Mouse (Mus musculus) monocyte, adult 5-6 weeks (primary cell): ENCODE results near the gene Kdm3a. TPM values are rescaled to one million over a fixed set of nuclear protein-coding genes. Genes with fewer than 3 reads are reported as not detected.

Experiments
- ATAC-seq: fragments of 153-309, 156-312 bp; replicated peaks from 2 replicates; pipeline ENCODE4 v1.8.0; 2017; ENCODE audit warnings: mild to moderate bottlenecking; ENCODE audit not compliant: low TSS enrichment, insufficient number of reproducible peaks, severe bottlenecking, poor library complexity, low FRiP score
- total RNA-seq: library from RNA; stranded (forward); fragments of 200-1000, 200-491, 200-594 nt; gene quantifications from 3 replicates; pipeline ENCODE4 v1.2.3, GENCODE M21; 2017

The Kdm3a gene
- total RNA-seq, 1 experiment from 2014 or later = 77.8 TPM

DNA sequence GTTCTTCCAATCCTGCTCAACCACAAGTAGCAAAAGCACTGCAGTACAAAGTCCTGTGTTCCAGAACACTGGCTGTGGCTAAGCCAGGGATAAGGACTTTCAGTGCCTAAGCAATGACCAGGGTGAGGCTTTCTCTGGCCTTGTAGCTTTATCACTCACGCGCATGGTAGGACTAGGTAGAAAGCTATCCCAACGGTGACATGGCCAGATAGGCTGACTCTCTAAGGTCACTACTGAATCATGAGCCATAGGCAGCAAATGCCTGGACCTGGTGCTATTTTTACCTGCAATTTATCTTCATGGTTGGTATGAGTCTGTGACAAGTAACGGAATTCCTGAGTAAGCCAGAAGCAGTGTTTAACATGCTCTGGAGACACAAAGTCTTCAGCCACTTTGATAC, 42.6 kb downstream of the Kdm3a start:
- no peak for ATAC-seq

- no peak for ATAC-seq
Observed at GRCm38 (mm10) chr6:71589401-71589800, 43.4 kb downstream of the Kdm3a start.

GRCm38 (mm10) chr6:71583198-71583597, 49.6 kb downstream of the Kdm3a start:
- no peak for ATAC-seq

DNA sequence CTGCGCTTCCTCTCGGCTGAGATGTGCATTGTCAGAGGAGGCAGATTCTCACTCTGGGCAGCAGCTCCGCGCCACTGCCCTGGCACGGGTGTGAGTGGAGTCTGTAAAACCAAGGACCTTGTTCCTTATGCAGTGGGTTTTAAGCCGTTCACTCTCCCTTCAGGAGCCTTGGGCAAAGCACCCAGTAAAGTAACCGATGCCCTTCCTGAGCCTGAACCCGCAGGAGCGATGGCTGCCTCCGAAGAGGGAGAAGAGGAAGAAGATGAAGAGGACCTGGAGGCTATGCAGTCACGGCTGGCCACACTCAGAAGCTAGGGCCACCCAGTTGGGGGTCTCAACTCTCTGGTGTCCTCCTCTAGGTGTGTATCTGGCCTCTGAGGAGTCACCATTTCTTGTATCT, 53.3 kb downstream of the Kdm3a start:
- no peak for ATAC-seq

- ATAC-seq = no peak
Observed at GRCm38 (mm10) chr6:71575359-71575758, 57.4 kb downstream of the Kdm3a start.

GRCm38 (mm10) chr6:71569025-71569424, 63.8 kb downstream of the Kdm3a start:
- ATAC-seq = no peak

DNA sequence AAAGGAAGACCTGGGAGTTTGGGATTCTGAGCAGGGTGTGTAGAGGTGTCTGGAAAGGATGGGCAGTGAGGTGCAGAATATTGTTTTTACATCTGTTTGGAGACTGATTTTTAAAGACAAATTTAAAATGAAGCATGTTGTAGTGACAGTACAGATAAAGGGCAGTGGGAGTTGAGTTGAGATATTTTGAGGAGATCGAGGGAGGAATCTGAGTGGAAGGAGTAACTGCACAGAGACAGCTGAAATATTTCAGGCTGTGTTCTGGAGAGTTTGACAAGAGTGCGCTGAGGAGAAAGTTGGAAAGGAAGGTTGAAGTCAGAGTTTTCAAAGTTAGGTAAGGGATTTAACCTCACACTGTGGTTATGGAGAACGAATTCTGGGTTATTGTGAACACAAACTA, 64.2 kb downstream of the Kdm3a start:
- ATAC-seq = no peak

GRCm38 (mm10) chr6:71556826-71557225, 76.0 kb downstream of the Kdm3a start:
- ATAC-seq = no peak

DNA sequence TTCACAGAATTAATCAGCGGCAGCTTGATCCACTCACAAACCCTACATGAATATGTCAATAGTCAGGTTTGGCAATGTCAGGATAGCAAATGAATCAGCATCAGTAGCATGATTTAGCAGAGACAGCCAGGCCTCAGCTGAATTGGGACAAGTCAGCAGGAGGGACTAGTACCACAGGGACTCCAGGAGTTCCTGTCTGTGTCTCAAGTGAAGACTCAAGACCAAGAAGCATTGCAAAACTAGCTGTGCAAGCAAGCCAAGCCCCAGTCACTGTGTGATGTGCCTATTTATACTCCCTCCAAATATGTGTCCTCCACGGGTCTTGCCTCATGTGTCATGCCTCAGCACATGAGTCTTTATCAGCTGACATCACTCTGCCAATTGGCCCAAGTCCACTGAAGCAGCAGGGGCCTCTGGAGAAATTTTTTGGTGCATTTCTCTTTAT, 77.3 kb downstream of the Kdm3a start:
- ATAC-seq = no peak

GRCm38 (mm10) chr6:71543686-71544499, 88.9 kb downstream of the Kdm3a start, which contains the start of gene Chmp3:
Chmp3 (plus strand) TSS chr6:71543797.
- ATAC-seq = peak; percentile 94

Other genes with a start within 250 kb of the Kdm3a start
- gene Rmnd5a, start 192.4 kb downstream of the Kdm3a start, total RNA-seq = 50.1 to 58.5 TPM (median 56.7 TPM) in 3 replicates
- gene Rnf103, start 139.1 kb downstream of the Kdm3a start, total RNA-seq = 42.9 to 54.1 TPM (median 53.0 TPM) in 3 replicates
- 186 to 287 TPM (median 285 TPM) in 3 replicates for gene Chmp3, start 89.2 kb downstream of the Kdm3a start, total RNA-seq
- not detected in 3 replicates for gene Reep1, start 74.6 kb upstream of the Kdm3a start, total RNA-seq
- gene Mrpl35, start 194.0 kb upstream of the Kdm3a start, total RNA-seq = 9.6 to 29.0 TPM (median 17.5 TPM) in 3 replicates
- 77.9 to 115 TPM (median 82.7 TPM) in 3 replicates for gene Immt, start 198.3 kb upstream of the Kdm3a start, total RNA-seq